Mouse (Mus musculus): ENCODE measurements at regions not wholly inside any gene's neighbourhood (a gene's known extent, or its start where the extent isn't known, plus 50 kb on each side); places are given as distances from the start of the nearest gene placed in this dataset.
"Not testable (repeated sequence)": the region's sequence is repeated elsewhere in the genome, so short reads cannot be mapped to it uniquely, and the experiment has no call there.

DNA sequence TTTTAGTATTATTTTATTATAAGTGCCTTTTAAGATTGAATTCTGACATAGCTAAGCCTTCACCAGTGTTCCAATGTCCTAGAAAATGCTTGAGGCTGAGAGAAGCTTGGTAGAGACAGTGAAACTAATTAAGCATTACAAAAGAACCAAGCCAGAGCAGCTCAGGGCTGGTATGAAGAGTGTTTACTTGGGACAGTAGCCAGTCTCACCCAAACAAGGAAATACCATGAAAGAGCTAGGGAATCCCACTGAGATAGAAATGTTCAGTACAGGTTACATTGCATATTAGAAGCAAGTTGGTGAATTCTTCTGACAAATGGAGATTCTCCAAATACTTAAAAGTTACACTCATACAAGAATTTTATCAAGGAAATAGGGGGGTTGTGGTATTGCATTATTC lies 54.6 kb upstream of the Galnt18 start:
- not testable (repeated sequence) for H3K9me3 ChIP-seq (ENCODE audit: control insufficient read depth, low read length); H3K36me3 ChIP-seq (ENCODE audit: control insufficient read depth, insufficient read depth, low read length); H3K4me1 ChIP-seq (ENCODE audit: control insufficient read depth, insufficient read depth, low read length); H3K4me2 ChIP-seq (ENCODE audit: low read depth, severe bottlenecking); ATAC-seq (ENCODE audit: insufficient number of reproducible peaks, low FRiP score, low TSS enrichment, low read depth); H3K27ac ChIP-seq (replicated peaks; ENCODE audit: low read depth, low read length); H3K27me3 ChIP-seq (ENCODE audit: control insufficient read depth, insufficient read depth, low read length); DNase-seq (ENCODE audit: low spot score); H3K4me3 ChIP-seq (ENCODE audit: low read depth, low read length); H3K9ac ChIP-seq (ENCODE audit: low read length)

DNA sequence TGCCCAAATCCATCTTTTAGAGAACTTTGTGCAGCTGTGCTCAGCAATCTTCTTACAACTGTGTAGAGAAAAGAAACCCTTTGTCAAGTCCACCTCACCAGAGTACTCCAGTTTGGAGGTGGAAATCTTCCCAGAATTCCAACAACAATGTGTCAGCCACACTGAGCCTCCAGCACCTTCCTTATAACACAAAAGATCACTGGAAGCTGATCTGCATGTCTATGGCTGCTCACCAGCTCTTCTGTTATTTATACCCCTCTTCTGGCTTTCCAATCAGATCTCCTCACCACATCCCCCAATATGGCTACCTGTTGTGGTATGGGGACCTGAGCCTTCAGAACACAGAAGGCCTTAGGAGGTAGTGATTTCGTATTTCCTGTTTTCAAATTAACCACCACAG lies 50.2 kb upstream of the Galnt18 start:
- Histone ChIP-seq H3K4me2 (ENCODE audit: low read depth, severe bottlenecking) (no peak overlapping the region), H3K9me3 (ENCODE audit: control insufficient read depth, low read length) (no peaks in the 10 kb centered on the region), H3K27me3 (ENCODE audit: control insufficient read depth, insufficient read depth, low read length) (no peaks in the 10 kb centered on the region), H3K4me1 (ENCODE audit: control insufficient read depth, insufficient read depth, low read length) (no peaks in the 10 kb centered on the region), H3K27ac (replicated peaks; ENCODE audit: low read depth, low read length) (no peak overlapping the region), H3K36me3 (ENCODE audit: control insufficient read depth, insufficient read depth, low read length) (no peaks in the 10 kb centered on the region), H3K4me3 (ENCODE audit: low read depth, low read length) (no peak overlapping the region), H3K9ac (ENCODE audit: low read length) (no peak overlapping the region)
- WGBS = 83% methylated on average over 1 of the region's 1 CpGs
- no peak for DNase-seq (ENCODE audit: low spot score)
- ATAC-seq (ENCODE audit: insufficient number of reproducible peaks, low FRiP score, low TSS enrichment, low read depth) = no peak

Data from limb, embryonic 11.5 days (tissue).